Mouse (Mus musculus): ENCODE measurements around the gene Hes3. TPM values are rescaled to one million over a fixed set of nuclear protein-coding genes. Genes with fewer than 3 reads are reported as not detected.

Gene Hes3
- total RNA-seq, 2 experiments from 2014 or later: not detected

- peak; percentile 61 to 62 for DNase-seq
Measured at GRCm38 (mm10) chr4:152257070-152257469, 34.4 kb downstream of the Hes3 start.

DNA sequence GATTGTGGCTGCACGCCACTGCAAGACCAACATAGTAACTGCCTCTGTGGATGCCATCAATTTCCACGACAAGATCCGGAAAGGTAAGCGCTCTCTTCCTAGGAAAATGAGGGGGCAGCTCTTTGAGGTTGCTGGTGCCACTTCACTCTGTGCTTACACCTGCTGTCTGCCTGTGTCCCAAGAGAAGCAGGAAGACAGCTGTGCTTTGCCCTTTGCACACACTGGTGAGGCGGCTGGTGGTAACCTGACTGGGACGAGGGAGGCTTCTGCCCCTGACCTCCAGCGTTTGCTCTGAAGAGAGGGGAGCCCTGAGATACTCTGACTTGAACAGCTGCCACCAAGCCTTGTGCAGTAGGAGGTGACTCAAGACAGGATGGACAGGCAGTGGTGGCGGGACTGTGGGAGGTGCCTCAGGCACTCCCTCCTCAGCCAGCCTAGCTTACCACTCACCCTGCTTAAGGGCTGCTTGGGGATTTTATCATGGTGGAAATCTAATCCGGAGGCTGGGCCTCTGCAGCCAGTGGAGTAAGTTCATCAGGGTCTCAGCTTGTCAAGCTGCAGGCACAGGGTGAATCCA, 38.2 kb downstream of the Hes3 start:
- peak; percentile 56 to 69 for DNase-seq

DNA sequence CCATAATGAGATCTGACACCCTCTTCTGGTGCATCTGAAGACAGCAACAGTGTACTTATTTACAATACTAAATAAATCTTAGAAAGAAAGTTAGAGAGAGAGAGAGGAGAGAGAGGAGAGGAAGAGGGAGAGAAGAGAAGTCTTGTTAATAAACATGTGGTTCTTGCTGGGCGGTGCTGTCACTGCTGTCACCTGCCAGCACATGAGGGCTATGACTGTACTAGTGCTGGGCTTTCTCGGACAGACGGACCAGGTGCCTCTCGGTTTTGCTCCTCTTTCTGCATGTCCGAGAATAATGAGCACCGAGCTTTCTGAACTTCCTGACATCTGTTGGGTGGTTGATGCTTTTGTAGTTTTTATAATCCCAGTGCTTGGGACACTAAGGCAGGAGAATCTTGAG, 40.8 kb downstream of the Hes3 start:
- no peak for DNase-seq

GRCm38 (mm10) chr4:152247195-152247594, 44.3 kb downstream of the Hes3 start:
- no peak for DNase-seq

GRCm38 (mm10) chr4:152246011-152246410, 45.5 kb downstream of the Hes3 start:
- no peak for DNase-seq

GRCm38 (mm10) chr4:152244545-152245522, 46.6 kb downstream of the Hes3 start:
- no peak for DNase-seq

DNA sequence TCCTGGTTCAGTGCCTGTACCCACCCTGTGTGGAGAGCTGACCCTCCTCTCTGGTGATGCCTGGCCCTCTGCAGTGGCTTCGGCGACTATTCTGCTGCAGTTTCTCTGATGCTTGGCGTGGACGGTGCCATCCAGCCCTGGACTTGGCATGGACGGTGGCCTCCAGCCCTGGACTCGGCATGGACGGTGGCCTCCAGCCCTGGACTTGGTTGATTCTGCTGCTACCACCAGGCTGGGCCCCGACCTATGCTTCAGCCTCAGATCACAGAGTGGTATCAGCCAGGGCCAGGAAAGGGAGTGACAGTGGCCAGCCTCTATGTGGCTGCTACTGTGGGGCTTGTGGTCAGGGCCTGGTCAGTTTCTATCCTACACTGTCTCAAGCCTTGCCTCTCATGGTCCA, 47.5 kb downstream of the Hes3 start:
- DNase-seq: no peak

DNA sequence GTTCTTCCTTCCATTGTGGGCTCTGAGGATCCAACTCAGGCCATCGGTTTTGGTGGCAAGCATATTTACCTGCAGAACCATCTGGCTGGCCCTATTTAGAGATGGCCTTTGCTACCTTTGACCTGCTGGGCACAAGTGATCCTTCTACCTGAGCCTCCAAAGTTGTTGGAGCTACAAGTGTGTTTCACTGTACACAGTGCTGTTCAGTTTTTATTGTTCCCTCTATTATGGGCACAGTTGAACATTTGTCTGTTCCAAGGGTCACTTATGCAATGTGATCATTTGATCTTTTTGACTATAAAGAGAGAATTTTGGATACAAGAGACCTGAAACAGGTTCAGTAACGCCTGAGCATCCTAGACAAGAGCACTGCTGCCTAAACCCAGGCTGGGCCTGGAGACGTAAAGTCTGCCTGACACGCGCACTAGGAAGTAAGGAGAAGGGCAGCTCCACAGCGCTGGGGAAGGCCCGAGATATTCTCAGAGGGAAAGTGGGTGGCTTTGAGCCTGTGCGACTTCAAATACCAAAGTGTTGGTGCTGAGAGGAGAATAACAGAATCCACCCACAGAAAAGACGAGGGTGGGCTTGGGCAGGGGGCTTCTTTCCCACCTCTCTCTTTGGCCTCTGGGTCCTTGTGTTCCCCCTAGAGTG, 48.1 kb downstream of the Hes3 start:
- DNase-seq: no peak

DNA sequence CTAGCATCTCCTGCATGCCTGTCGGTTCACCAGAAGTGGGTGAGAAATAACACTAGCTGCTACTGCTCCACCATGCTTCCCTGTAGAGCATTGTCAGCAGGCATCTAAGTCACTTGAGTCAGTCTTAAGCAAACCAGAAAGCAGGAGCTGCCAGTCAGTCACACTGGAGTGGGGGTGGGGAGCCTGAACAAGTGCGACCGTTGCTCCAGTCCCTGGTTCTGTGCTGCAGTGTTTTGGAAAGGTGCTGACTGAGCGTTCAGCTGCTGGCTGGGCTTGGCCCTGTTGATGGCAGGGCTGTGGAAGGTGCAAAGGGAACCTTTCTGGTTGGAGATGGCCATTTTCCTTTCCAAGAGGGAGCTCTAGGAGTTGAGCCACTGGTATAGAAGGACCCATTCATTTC, 51.5 kb downstream of the Hes3 start:
- no peak for DNase-seq

Other genes with a start within 250 kb of the Hes3 start
- gene Plekhg5, start 219.2 kb downstream of the Hes3 start, total RNA-seq (2021): 10 to 100 TPM; 10.0 to 13.5 TPM
- 1 to 10 TPM; 1.7 to 3.0 TPM for gene Tnfrsf25, start 175.7 kb downstream of the Hes3 start, total RNA-seq (2021)
- 1 to 10 TPM; 1.2 to 1.5 TPM for gene Espn, start 139.3 kb downstream of the Hes3 start, total RNA-seq (2021)
- not detected for gene Hes2, start 132.8 kb downstream of the Hes3 start, total RNA-seq (2021)
- gene Acot7, start 113.5 kb downstream of the Hes3 start, total RNA-seq (2021): 10 to 100 TPM; 37.1 to 53.6 TPM
- 1 to 10 TPM; 4.7 to 7.2 TPM for gene Gpr153, start 17.4 kb downstream of the Hes3 start, total RNA-seq (2021)
- 10 to 100 TPM; 49.0 to 50.2 TPM for gene Icmt, start 5.6 kb upstream of the Hes3 start, total RNA-seq (2021)
- gene Rnf207, start 27.3 kb upstream of the Hes3 start, total RNA-seq (2021): under 1 TPM; 0.46 to 0.96 TPM
- 100 to 1,000 TPM; 496 to 507 TPM for gene Rpl22, start 34.1 kb upstream of the Hes3 start, total RNA-seq (2021)
- 1 to 10 TPM; 5.0 to 5.4 TPM for gene Chd5, start 47.0 kb upstream of the Hes3 start, total RNA-seq (2021)
- gene Nphp4, start 185.0 kb upstream of the Hes3 start, total RNA-seq (2021): 1 to 10 TPM; 2.7 to 5.1 TPM
- 1 to 10 TPM; 3.9 to 4.7 TPM for gene Kcnab2, start 186.2 kb upstream of the Hes3 start, total RNA-seq (2021)

All from adrenal gland, postnatal 36 days (tissue).